In genomic region chr11:97393658-97394057, GRCm38 (mm10) we compare ENCODE assay signal across 21 mouse cellular contexts. TPM values are rescaled to one million over a fixed set of nuclear protein-coding genes. Genes with fewer than 3 reads are reported as not detected.
DNase-seq lines count a peak whose midpoint lies in the region; ATAC-seq and TF ChIP-seq lines count a peak whose summit lies in the region.
"Had no signal": no experiment of that assay in that cellular context is flagged by ENCODE, and none has a peak within 500 bp of the region (broad histone marks: within the 10 kb centered on the region; RNA-seq: fewer than 3 reads in every experiment).

No protein-coding gene starts in this region.

- no peak overlapping the region for H3K4me3 ChIP-seq in kidney, embryonic 15.5 days (replicated peaks)
- H3K4me3 ChIP-seq in left cerebral cortex, adult 2 months: no peak overlapping the region
- no peak overlapping the region for H3K4me3 ChIP-seq in ES-Bruce4 (ENCODE audit: low read depth, low read length)
- H3K4me3 ChIP-seq in midbrain, postnatal 0 days (ENCODE audit: low read depth, low read length): no peak overlapping the region
- H3K4me3 ChIP-seq: embryonic facial prominence, embryonic 10.5 days; forebrain, embryonic 13.5 days; heart, embryonic 10.5 days; heart, embryonic 15.5 days; hindbrain, embryonic 13.5 days had no signal

- H3K27ac ChIP-seq in kidney, embryonic 15.5 days: 0 out of 2 replicates have a peak overlapping the region, but pooled peaks have one; percentile 23
- peak overlapping the region; percentile 61 for H3K27ac ChIP-seq in left cerebral cortex, adult 2 months
- peak overlapping the region; percentile 59; the same call in 1 of the 2 replicates for H3K27ac ChIP-seq in ES-Bruce4 (ENCODE audit: insufficient read depth, low read length)
- H3K27ac ChIP-seq in midbrain, postnatal 0 days (ENCODE audit: low read depth, low read length): no peak overlapping the region
- H3K27ac ChIP-seq: embryonic facial prominence, embryonic 10.5 days; forebrain, embryonic 13.5 days; heart, embryonic 10.5 days; heart, embryonic 15.5 days; hindbrain, embryonic 13.5 days; hindbrain, postnatal 0 days had no signal

- peaks cover 76% of the 10 kb centered on the region for H3K36me3 ChIP-seq in kidney, embryonic 15.5 days
- peaks cover 13% of the 10 kb centered on the region for H3K36me3 ChIP-seq in ES-Bruce4 (ENCODE audit: control insufficient read depth, insufficient read depth, low read length, poor library complexity, severe bottlenecking)
- H3K36me3 ChIP-seq in midbrain, postnatal 0 days (ENCODE audit: insufficient read depth, low read length): peaks cover 69% of the 10 kb centered on the region

- H3K4me2 ChIP-seq in kidney, embryonic 15.5 days: no peak overlapping the region
- no peak overlapping the region for H3K4me2 ChIP-seq in midbrain, postnatal 0 days (ENCODE audit: low read depth, low read length, poor library complexity, severe bottlenecking)
- H3K4me2 ChIP-seq: forebrain, embryonic 13.5 days; heart, embryonic 15.5 days; hindbrain, embryonic 13.5 days had no signal

- intact Hi-C loops in left cerebral cortex, adult 2 months (cut with DNase I): no loop called here
- intact Hi-C loops in left cerebral cortex, postnatal 14 days (cut with DNase I): no loop called here

- no peak for DNase-seq in kidney, postnatal 14 days
- peak in 1 of 2 experiments; percentile 52 for DNase-seq in left cerebral cortex, adult 2 months (ENCODE audit: extremely low spot score in 1 of 2, low spot score in 2 of 2)
- DNase-seq in left cerebral cortex, postnatal 14 days (ENCODE audit: low spot score in 2 of 2): no peak
- peak; percentile 87 for DNase-seq in ZHBTc4 (ENCODE audit: low read depth, low spot score)
- DNase-seq in midbrain, postnatal 0 days (ENCODE audit: low spot score): no peak
- DNase-seq: adrenal gland, adult 2 months; adrenal gland, postnatal 25 days; cerebellum, adult 2 months; cerebellum, postnatal 10 days; forebrain, postnatal 0 days; gastrocnemius, postnatal 36 days; heart, postnatal 14 days had no signal

- no peak for TF ChIP-seq POLR2A in ES-Bruce4 (IDR thresholded peaks at IDR 0.05; ENCODE audit: insufficient read depth, low read length)

- no peaks in the 10 kb centered on the region for H3K27me3 ChIP-seq in kidney, embryonic 15.5 days
- H3K27me3 ChIP-seq in ES-Bruce4 (ENCODE audit: control insufficient read depth, insufficient read depth, low read length, poor library complexity, severe bottlenecking): no peaks in the 10 kb centered on the region
- H3K27me3 ChIP-seq in midbrain, postnatal 0 days (ENCODE audit: insufficient read depth, low read length): no peaks in the 10 kb centered on the region
- H3K27me3 ChIP-seq: CH12.LX; forebrain, embryonic 13.5 days; heart, embryonic 15.5 days; hindbrain, embryonic 13.5 days had no signal

- no peaks in the 10 kb centered on the region for H3K9me3 ChIP-seq in kidney, embryonic 15.5 days (replicated peaks)
- H3K9me3 ChIP-seq in ES-Bruce4 (replicated peaks; ENCODE audit: control insufficient read depth, insufficient read depth, low read length, poor library complexity, severe bottlenecking): no peaks in the 10 kb centered on the region
- no peaks in the 10 kb centered on the region for H3K9me3 ChIP-seq in midbrain, postnatal 0 days (ENCODE audit: low read length)
- H3K9me3 ChIP-seq: embryonic facial prominence, embryonic 10.5 days; heart, embryonic 10.5 days; heart, embryonic 15.5 days; hindbrain, embryonic 13.5 days had no signal

- peak; percentile 72; the same call in 1 of the 2 replicates for TF ChIP-seq EP300 in ES-Bruce4 (IDR thresholded peaks at IDR 0.05; ENCODE audit: insufficient read depth, low read depth, low read length)

- TF ChIP-seq CTCF in left cerebral cortex, adult 2 months (IDR thresholded peaks at IDR 0.05): no peak
- no peak for TF ChIP-seq CTCF in ES-Bruce4 (IDR thresholded peaks at IDR 0.05; ENCODE audit: low read depth, low read length)
- no peak for TF ChIP-seq CTCF in midbrain, postnatal 0 days (IDR thresholded peaks at IDR 0.05)

- no peak overlapping the region for H3K9ac ChIP-seq in kidney, embryonic 15.5 days
- H3K9ac ChIP-seq in ES-Bruce4 (ENCODE audit: low read depth, poor library complexity, severe bottlenecking): no peak overlapping the region
- H3K9ac ChIP-seq in midbrain, postnatal 0 days (replicated peaks; ENCODE audit: low read length, poor library complexity, severe bottlenecking): no peak overlapping the region
- H3K9ac ChIP-seq: forebrain, embryonic 13.5 days; forebrain, postnatal 0 days; heart, embryonic 15.5 days; hindbrain, embryonic 13.5 days had no signal

- no peak for ATAC-seq in kidney, embryonic 15.5 days (replicated peaks; ENCODE audit: low FRiP score)
- ATAC-seq in midbrain, postnatal 0 days (ENCODE audit: low FRiP score): no peak
- ATAC-seq: forebrain, embryonic 13.5 days; hindbrain, postnatal 0 days had no signal

- peaks cover 29% of the 10 kb centered on the region for H3K4me1 ChIP-seq in kidney, embryonic 15.5 days
- H3K4me1 ChIP-seq in ES-Bruce4 (ENCODE audit: control insufficient read depth, insufficient read depth, low read length): peaks cover 4% of the 10 kb centered on the region
- no peaks in the 10 kb centered on the region for H3K4me1 ChIP-seq in midbrain, postnatal 0 days (ENCODE audit: insufficient read depth, low read length)
- H3K4me1 ChIP-seq: embryonic facial prominence, embryonic 10.5 days had no signal

- 67% methylated on average over 11 of the region's 11 CpGs for WGBS in kidney, embryonic 15.5 days
- 73% methylated on average over 11 of the region's 11 CpGs for WGBS in midbrain, postnatal 0 days

RNA-seq across cellular contexts. Expression of gene Arhgap23, which starts 21.7 kb away (rescaled TPM):
- polyA plus RNA-seq in kidney, embryonic 15.5 days (2015; fragmentation: Nextera tagmentation; extraction: Ambion mirVana): 4.6 and 5.9 TPM in 2 replicates
- total RNA-seq in left cerebral cortex, adult 2 months (2021): 10 to 100 TPM; 64.4 to 78.6 TPM
- total RNA-seq in left cerebral cortex, postnatal 14 days (2021): 10 to 100 TPM; 70.1 to 71.4 TPM
- polyA plus RNA-seq in ES-Bruce4 (2011; ENCODE audit: insufficient read depth, insufficient read length, low read depth, missing spikeins): 30.3 and 32.5 TPM in 2 replicates
- 80.2 and 80.9 TPM in 2 replicates for total RNA-seq in midbrain, postnatal 0 days (2014; rRNA removed)
- polyA plus RNA-seq in midbrain, postnatal 0 days (2015; fragmentation: Nextera tagmentation; extraction: Ambion mirVana): 9.2 and 9.6 TPM in 2 replicates

RNA-seq across cellular contexts. Expression of gene Socs7, which starts 31.3 kb away (rescaled TPM):
- polyA plus RNA-seq in kidney, embryonic 15.5 days (2015; fragmentation: Nextera tagmentation; extraction: Ambion mirVana): 3.8 and 3.9 TPM in 2 replicates
- 10 to 100 TPM; 87.2 to 91.9 TPM for total RNA-seq in left cerebral cortex, adult 2 months (2021)
- 10 to 100 TPM; 88.1 to 90.7 TPM for total RNA-seq in left cerebral cortex, postnatal 14 days (2021)
- polyA plus RNA-seq in ES-Bruce4 (2011; ENCODE audit: insufficient read depth, insufficient read length, low read depth, missing spikeins): 21.1 and 25.5 TPM in 2 replicates
- total RNA-seq in midbrain, postnatal 0 days (2014; rRNA removed): 54.9 and 60.4 TPM in 2 replicates
- polyA plus RNA-seq in midbrain, postnatal 0 days (2015; fragmentation: Nextera tagmentation; extraction: Ambion mirVana): 6.9 and 7.4 TPM in 2 replicates

RNA-seq across cellular contexts. Expression of gene Gpr179, which starts 41.8 kb away (rescaled TPM):
- polyA plus RNA-seq in kidney, embryonic 15.5 days (2015; fragmentation: Nextera tagmentation; extraction: Ambion mirVana): 0.10 and 0.53 TPM in 2 replicates
- total RNA-seq in left cerebral cortex, adult 2 months (2021): under 1 TPM; 0.18 to 0.37 TPM
- total RNA-seq in left cerebral cortex, postnatal 14 days (2021): under 1 TPM; 0.18 to 0.19 TPM
- polyA plus RNA-seq in ES-Bruce4 (2011; ENCODE audit: insufficient read depth, insufficient read length, low read depth, missing spikeins): 0.14 and 0.24 TPM in 2 replicates
- total RNA-seq in midbrain, postnatal 0 days (2014; rRNA removed): 0.57 and 0.71 TPM in 2 replicates
- 0.66 and 0.78 TPM in 2 replicates for polyA plus RNA-seq in midbrain, postnatal 0 days (2015; fragmentation: Nextera tagmentation; extraction: Ambion mirVana)
